Mouse (Mus musculus) left cerebral cortex, adult 8-10 months (tissue): ENCODE measurements around the gene Sp9. TPM values are rescaled to one million over a fixed set of nuclear protein-coding genes. Genes with fewer than 3 reads are reported as not detected.
A peak's percentile ranks its signal among the peaks of the same experiment; 100 is the strongest.

Experiments
- DNase-seq, 2 experiments: peaks; one replicate each; pipeline ENCODE4 v3.0.0; 2022; ENCODE audit warnings: low spot score in 2 of 2
- total RNA-seq, 4 experiments: library from RNA; stranded (reverse); gene quantifications; 2 replicates each; pipeline ENCODE4 v1.2.4; 2022

The Sp9 gene
- total RNA-seq, 4 experiments from 2014 or later = 4.9 to 5.9 (median 5.3) TPM

GRCm38 (mm10) chr2:73312152-73313116, 40.7 kb downstream of the Sp9 start, which contains the start of the genes Scrn3 and Cir1:
TSS of gene Scrn3 (plus strand) at chr2:73312601.
TSS of gene Cir1 (minus strand) at chr2:73312701.
- peak; percentile 73 to 93 for DNase-seq

DNA sequence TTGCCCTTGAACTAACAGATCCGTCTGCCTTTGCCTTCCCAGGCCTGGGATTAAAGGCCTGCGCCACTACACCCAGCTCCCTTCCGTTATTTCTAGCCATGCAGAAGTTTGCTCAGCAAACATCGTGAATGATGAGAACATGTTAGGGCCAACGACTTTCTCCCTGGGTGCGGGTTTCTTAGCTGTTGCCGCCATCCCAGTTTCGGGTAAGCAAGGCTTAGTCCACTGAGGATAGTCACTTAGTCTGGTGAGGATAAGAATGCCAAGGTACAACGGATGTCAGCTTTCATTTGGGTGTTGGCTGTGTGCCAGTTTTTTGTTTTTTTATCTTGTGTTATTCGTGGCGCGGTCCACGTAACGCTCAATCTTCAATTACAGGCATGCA, 41.4 kb downstream of the Sp9 start:
- DNase-seq = peak in 1 of 2 experiments; percentile 15

GRCm38 (mm10) chr2:73314311-73314710, 42.6 kb downstream of the Sp9 start:
- no peak for DNase-seq

GRCm38 (mm10) chr2:73317426-73317825, 45.7 kb downstream of the Sp9 start:
- DNase-seq = no peak

GRCm38 (mm10) chr2:73319218-73319617, 47.5 kb downstream of the Sp9 start:
- no peak for DNase-seq

DNA sequence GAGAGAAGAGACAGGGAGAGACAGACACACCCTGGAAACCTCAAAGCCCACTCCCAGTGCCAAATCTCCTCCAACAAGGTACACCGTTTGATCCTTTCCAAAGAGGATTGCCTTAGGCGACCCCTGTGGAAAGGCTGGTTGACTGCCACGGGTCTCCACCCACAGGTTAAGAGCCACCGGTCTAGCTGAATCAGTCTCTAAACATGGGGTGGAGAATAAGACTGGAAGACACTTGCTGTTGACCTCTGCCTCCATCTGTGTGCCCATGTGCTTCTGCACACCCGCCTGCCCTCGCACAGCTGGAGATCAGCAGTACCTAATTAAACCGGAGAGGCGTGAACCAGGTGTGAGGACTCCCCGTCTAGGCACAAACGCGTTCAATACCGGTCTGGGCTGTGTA, 51.3 kb downstream of the Sp9 start:
- no peak for DNase-seq

- DNase-seq = no peak
These were observed 54.1 kb downstream of the Sp9 start for GRCm38 (mm10) chr2:73325871-73326270.

Other genes starting within 250 kb of the Sp9 start
- gene Ola1, start 53.0 kb upstream of the Sp9 start, total RNA-seq = 100 to 1,000 TPM in 3 of 4 experiments, 10 to 100 TPM in 1; 88.6 to 104 (median 102) TPM
- 10 to 100 TPM; 21.0 to 29.3 (median 24.2) TPM for gene Scrn3, start 40.7 kb downstream of the Sp9 start, total RNA-seq
- gene Cir1, start 40.8 kb downstream of the Sp9 start, total RNA-seq = 10 to 100 TPM; 25.9 to 28.4 (median 28.0) TPM
- 10 to 100 TPM; 43.1 to 50.3 (median 45.5) TPM for gene Gpr155, start 114.6 kb downstream of the Sp9 start, total RNA-seq